Mouse (Mus musculus): ENCODE data around the gene Defb21. TPM values are rescaled to one million over a fixed set of nuclear protein-coding genes. Genes with fewer than 3 reads are reported as not detected.

Defb21 gene
- polyA plus RNA-seq, 1 experiment from 2014 or later: not detected

DNA sequence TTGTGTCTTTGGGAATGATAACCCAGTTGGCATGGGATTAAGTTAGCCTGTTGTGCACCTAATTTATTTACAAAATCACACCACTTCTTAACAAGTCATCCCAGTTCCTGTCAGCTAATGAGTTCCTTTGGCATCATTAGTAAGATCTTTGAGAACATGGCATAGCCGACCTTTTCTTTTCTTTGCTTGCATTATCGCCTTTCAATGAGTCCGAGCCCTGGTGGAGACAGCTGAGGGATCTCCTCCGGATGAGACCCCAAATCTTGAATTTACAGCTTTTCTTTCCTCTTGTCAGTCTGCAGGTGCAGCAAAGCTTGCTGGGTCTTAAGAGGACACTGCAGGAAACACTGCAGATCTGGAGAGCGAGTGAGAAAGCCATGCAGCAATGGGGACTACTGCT, 3.5 kb upstream of the Defb21 start, which contains the start of gene Gm17416:
Gene Gm17416 (plus strand): TSS at position 301 of the 400 bp plus-strand sequence.
- 87% methylated on average over 5 of the region's 5 CpGs for WGBS
- DNase-seq (ENCODE audit: low spot score): no peak
- H3K4me2 ChIP-seq (replicated peaks): no peak within 1 kb of the TSS
- no peaks in the 10 kb centered on the region for H3K36me3 ChIP-seq (replicated peaks; ENCODE audit: control insufficient read depth, insufficient read depth)
- no peaks in the 10 kb centered on the region for H3K9me3 ChIP-seq (ENCODE audit: control insufficient read depth, low read length)
- H3K27ac ChIP-seq: no peak within 1 kb of the TSS
- no peak for ATAC-seq (ENCODE audit: low FRiP score)
- H3K27me3 ChIP-seq (ENCODE audit: control insufficient read depth, insufficient read depth, low read length): no peaks in the 10 kb centered on the region
- no peaks in the 10 kb centered on the region for H3K4me1 ChIP-seq (replicated peaks; ENCODE audit: control insufficient read depth, insufficient read depth, low read length)
- no peak within 1 kb of the TSS for H3K9ac ChIP-seq
- H3K4me3 ChIP-seq (replicated peaks; ENCODE audit: low read length): no peak within 1 kb of the TSS

GRCm38 (mm10) chr2:152569881-152570280, 2.7 kb upstream of the Defb21 start:
- DNase-seq (ENCODE audit: low spot score) (no peak), ATAC-seq (ENCODE audit: low FRiP score) (no peak)
- WGBS: 90% methylated on average over 4 of the region's 4 CpGs
- Histone ChIP-seq H3K27ac (no peak overlapping the region), H3K9me3 (ENCODE audit: control insufficient read depth, low read length) (no peaks in the 10 kb centered on the region), H3K4me2 (replicated peaks) (no peak overlapping the region), H3K36me3 (replicated peaks; ENCODE audit: control insufficient read depth, insufficient read depth) (no peaks in the 10 kb centered on the region), H3K4me3 (replicated peaks; ENCODE audit: low read length) (no peak overlapping the region), H3K4me1 (replicated peaks; ENCODE audit: control insufficient read depth, insufficient read depth, low read length) (no peaks in the 10 kb centered on the region), H3K9ac (no peak overlapping the region), H3K27me3 (ENCODE audit: control insufficient read depth, insufficient read depth, low read length) (no peaks in the 10 kb centered on the region)

GRCm38 (mm10) chr2:152570313-152570712, 2.2 kb upstream of the Defb21 start:
- H3K4me2 ChIP-seq (replicated peaks): no peak overlapping the region
- H3K4me1 ChIP-seq (replicated peaks; ENCODE audit: control insufficient read depth, insufficient read depth, low read length): no peaks in the 10 kb centered on the region
- no peak overlapping the region for H3K27ac ChIP-seq
- no peaks in the 10 kb centered on the region for H3K36me3 ChIP-seq (replicated peaks; ENCODE audit: control insufficient read depth, insufficient read depth)
- no peaks in the 10 kb centered on the region for H3K27me3 ChIP-seq (ENCODE audit: control insufficient read depth, insufficient read depth, low read length)
- H3K9me3 ChIP-seq (ENCODE audit: control insufficient read depth, low read length): no peaks in the 10 kb centered on the region
- no peak overlapping the region for H3K4me3 ChIP-seq (replicated peaks; ENCODE audit: low read length)
- ATAC-seq (ENCODE audit: low FRiP score): no peak
- 85% methylated on average over 6 of the region's 6 CpGs for WGBS
- H3K9ac ChIP-seq: no peak overlapping the region
- no peak for DNase-seq (ENCODE audit: low spot score)

GRCm38 (mm10) chr2:152573484-152573883, 940 bp downstream of the Defb21 start:
- Histone ChIP-seq H3K4me3 (replicated peaks; ENCODE audit: low read length) (no peak overlapping the region), H3K27ac (no peak overlapping the region), H3K9me3 (ENCODE audit: control insufficient read depth, low read length) (no peaks in the 10 kb centered on the region), H3K27me3 (ENCODE audit: control insufficient read depth, insufficient read depth, low read length) (no peaks in the 10 kb centered on the region), H3K9ac (no peak overlapping the region), H3K36me3 (replicated peaks; ENCODE audit: control insufficient read depth, insufficient read depth) (no peaks in the 10 kb centered on the region), H3K4me2 (replicated peaks) (no peak overlapping the region), H3K4me1 (replicated peaks; ENCODE audit: control insufficient read depth, insufficient read depth, low read length) (no peaks in the 10 kb centered on the region)
- 85% methylated on average over 8 of the region's 8 CpGs for WGBS
- ATAC-seq (ENCODE audit: low FRiP score) (no peak), DNase-seq (ENCODE audit: low spot score) (no peak)

DNA sequence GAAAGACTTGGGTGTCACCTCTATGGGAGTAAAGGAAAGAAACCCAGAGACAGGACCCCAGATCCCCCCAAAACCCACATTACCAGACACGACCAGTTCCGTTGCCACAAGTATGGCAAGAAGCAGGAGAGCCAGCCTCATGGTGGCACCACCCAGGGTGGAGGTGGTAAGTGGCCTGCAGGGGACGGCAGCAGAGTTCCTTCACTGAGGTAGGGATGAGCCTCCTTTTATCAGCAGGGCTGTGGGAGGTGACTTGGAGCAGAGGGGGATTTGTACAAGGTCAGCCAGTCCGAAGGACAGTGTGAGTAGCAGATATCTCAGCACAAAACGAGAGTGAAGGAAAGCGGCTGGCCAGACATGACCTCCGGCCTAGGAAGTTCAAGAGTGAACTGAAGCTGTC, 7.6 kb downstream of the Defb21 start, which contains the start of gene Defb19:
Gene Defb19 (minus strand): TSS at position 206 of the 400 bp plus-strand sequence.
- H3K4me3 ChIP-seq (replicated peaks; ENCODE audit: low read length): no peak within 1 kb of the TSS
- ATAC-seq (ENCODE audit: low FRiP score) (no peak), DNase-seq (ENCODE audit: low spot score) (no peak)
- no peaks in the 10 kb centered on the region for H3K9me3 ChIP-seq (ENCODE audit: control insufficient read depth, low read length)
- H3K36me3 ChIP-seq (replicated peaks; ENCODE audit: control insufficient read depth, insufficient read depth): no peaks in the 10 kb centered on the region
- WGBS: 72% methylated on average over 7 of the region's 7 CpGs
- no peaks in the 10 kb centered on the region for H3K4me1 ChIP-seq (replicated peaks; ENCODE audit: control insufficient read depth, insufficient read depth, low read length)
- no peaks in the 10 kb centered on the region for H3K27me3 ChIP-seq (ENCODE audit: control insufficient read depth, insufficient read depth, low read length)
- H3K9ac ChIP-seq: no peak within 1 kb of the TSS
- no peak within 1 kb of the TSS for H3K4me2 ChIP-seq (replicated peaks)
- no peak within 1 kb of the TSS for H3K27ac ChIP-seq

DNA sequence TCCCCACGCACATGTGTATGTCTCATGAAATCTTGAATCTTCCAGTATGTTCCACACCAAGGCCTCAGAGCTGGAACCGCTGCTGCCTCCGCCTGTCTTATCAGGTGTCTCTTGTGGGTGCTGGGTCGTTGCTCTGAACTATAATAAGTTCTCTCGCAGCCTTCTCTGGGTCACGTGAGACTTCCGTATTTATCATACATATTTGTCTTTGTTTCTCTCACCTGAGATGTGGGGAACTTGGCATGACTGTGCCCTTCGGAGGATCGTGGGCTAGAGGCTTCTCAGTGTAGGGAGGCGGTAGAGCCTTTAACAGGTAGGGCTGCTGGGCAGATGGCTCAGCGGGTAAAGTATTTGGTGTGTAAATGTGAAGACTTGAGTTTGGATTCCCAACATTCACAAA, 8.1 kb downstream of the Defb21 start:
- ATAC-seq (ENCODE audit: low FRiP score) (no peak), DNase-seq (ENCODE audit: low spot score) (no peak)
- Histone ChIP-seq H3K36me3 (replicated peaks; ENCODE audit: control insufficient read depth, insufficient read depth) (no peaks in the 10 kb centered on the region), H3K4me2 (replicated peaks) (no peak overlapping the region), H3K9ac (no peak overlapping the region), H3K4me3 (replicated peaks; ENCODE audit: low read length) (no peak overlapping the region), H3K9me3 (ENCODE audit: control insufficient read depth, low read length) (no peaks in the 10 kb centered on the region), H3K27me3 (ENCODE audit: control insufficient read depth, insufficient read depth, low read length) (no peaks in the 10 kb centered on the region), H3K27ac (no peak overlapping the region), H3K4me1 (replicated peaks; ENCODE audit: control insufficient read depth, insufficient read depth, low read length) (no peaks in the 10 kb centered on the region)
- WGBS: 92% methylated on average over 11 of the region's 11 CpGs

DNA sequence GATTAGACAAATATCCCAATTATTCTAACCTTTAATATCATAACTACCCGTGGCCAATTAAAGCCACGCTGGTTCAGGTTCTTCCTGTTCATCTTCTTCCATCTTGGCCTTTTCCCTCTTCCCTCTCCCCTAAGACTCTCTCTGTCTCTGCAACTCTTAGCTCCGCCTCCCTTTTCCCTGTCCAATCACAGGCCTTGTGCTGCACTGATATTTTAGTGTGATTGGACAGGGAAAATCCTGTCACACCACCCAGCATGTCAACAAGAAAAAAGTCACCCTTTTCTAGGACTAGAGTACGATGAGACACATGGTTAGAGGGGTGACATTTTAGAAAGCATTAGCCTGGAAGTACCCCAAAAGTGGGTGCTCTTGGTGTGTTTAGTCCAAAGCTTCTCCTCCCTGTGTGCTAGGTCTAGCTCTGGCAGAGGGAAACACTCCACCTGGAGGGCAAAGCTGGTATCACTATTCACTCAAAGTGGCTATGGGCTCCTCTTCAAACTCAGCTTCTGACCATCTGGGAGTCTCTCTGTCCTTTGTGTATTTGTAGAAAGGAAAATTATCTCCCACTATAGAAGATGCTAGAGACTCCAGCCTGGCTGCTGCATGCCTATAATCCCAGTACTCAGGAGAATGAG, 14.5 kb downstream of the Defb21 start:
- no peaks in the 10 kb centered on the region for H3K27me3 ChIP-seq (ENCODE audit: control insufficient read depth, insufficient read depth, low read length)
- no peak for DNase-seq (ENCODE audit: low spot score)
- no peaks in the 10 kb centered on the region for H3K9me3 ChIP-seq (ENCODE audit: control insufficient read depth, low read length)
- no peak overlapping the region for H3K9ac ChIP-seq
- H3K36me3 ChIP-seq (replicated peaks; ENCODE audit: control insufficient read depth, insufficient read depth): no peaks in the 10 kb centered on the region
- no peak overlapping the region for H3K27ac ChIP-seq
- ATAC-seq (ENCODE audit: low FRiP score): no peak
- WGBS: 72% methylated on average over 4 of the region's 4 CpGs
- H3K4me1 ChIP-seq (replicated peaks; ENCODE audit: control insufficient read depth, insufficient read depth, low read length): no peaks in the 10 kb centered on the region
- H3K4me2 ChIP-seq (replicated peaks): no peak overlapping the region
- no peak overlapping the region for H3K4me3 ChIP-seq (replicated peaks; ENCODE audit: low read length)

GRCm38 (mm10) chr2:152588450-152588849, 15.9 kb downstream of the Defb21 start:
- Histone ChIP-seq H3K36me3 (replicated peaks; ENCODE audit: control insufficient read depth, insufficient read depth) (no peaks in the 10 kb centered on the region), H3K4me1 (replicated peaks; ENCODE audit: control insufficient read depth, insufficient read depth, low read length) (no peaks in the 10 kb centered on the region), H3K27me3 (ENCODE audit: control insufficient read depth, insufficient read depth, low read length) (no peaks in the 10 kb centered on the region), H3K9ac (no peak overlapping the region), H3K4me2 (replicated peaks) (no peak overlapping the region), H3K4me3 (replicated peaks; ENCODE audit: low read length) (no peak overlapping the region), H3K27ac (no peak overlapping the region), H3K9me3 (ENCODE audit: control insufficient read depth, low read length) (no peaks in the 10 kb centered on the region)
- no peak for ATAC-seq (ENCODE audit: low FRiP score)
- DNase-seq (ENCODE audit: low spot score): no peak
- 55% methylated on average over 2 of the region's 2 CpGs for WGBS

GRCm38 (mm10) chr2:152589021-152589420, 16.5 kb downstream of the Defb21 start:
- Histone ChIP-seq H3K4me2 (replicated peaks) (no peak overlapping the region), H3K4me1 (replicated peaks; ENCODE audit: control insufficient read depth, insufficient read depth, low read length) (no peaks in the 10 kb centered on the region), H3K27me3 (ENCODE audit: control insufficient read depth, insufficient read depth, low read length) (no peaks in the 10 kb centered on the region), H3K9me3 (ENCODE audit: control insufficient read depth, low read length) (no peaks in the 10 kb centered on the region), H3K9ac (no peak overlapping the region), H3K36me3 (replicated peaks; ENCODE audit: control insufficient read depth, insufficient read depth) (no peaks in the 10 kb centered on the region), H3K4me3 (replicated peaks; ENCODE audit: low read length) (no peak overlapping the region), H3K27ac (no peak overlapping the region)
- ATAC-seq (ENCODE audit: low FRiP score): no peak
- 55% methylated on average over 6 of the region's 6 CpGs for WGBS
- DNase-seq (ENCODE audit: low spot score): no peak

GRCm38 (mm10) chr2:152599299-152599698, 26.8 kb downstream of the Defb21 start, which contains the start of gene Defb45:
Gene Defb45, minus strand, starts transcription at chr2:152599399.
- Histone ChIP-seq H3K9ac (no peak within 1 kb of the TSS), H3K4me3 (replicated peaks; ENCODE audit: low read length) (no peak within 1 kb of the TSS), H3K27me3 (ENCODE audit: control insufficient read depth, insufficient read depth, low read length) (no peaks in the 10 kb centered on the region), H3K4me2 (replicated peaks) (no peak within 1 kb of the TSS), H3K36me3 (replicated peaks; ENCODE audit: control insufficient read depth, insufficient read depth) (no peaks in the 10 kb centered on the region), H3K4me1 (replicated peaks; ENCODE audit: control insufficient read depth, insufficient read depth, low read length) (no peaks in the 10 kb centered on the region), H3K27ac (no peak within 1 kb of the TSS), H3K9me3 (ENCODE audit: control insufficient read depth, low read length) (no peaks in the 10 kb centered on the region)
- 67% methylated on average over 7 of the region's 7 CpGs for WGBS
- ATAC-seq (ENCODE audit: low FRiP score): no peak
- DNase-seq (ENCODE audit: low spot score): no peak
